Mouse (Mus musculus) cerebellum, adult (tissue): ENCODE measurements at regions not wholly inside any gene's neighbourhood (a gene's known extent, or its start where the extent isn't known, plus 50 kb on each side); places are given as distances from the start of the nearest gene placed in this dataset.
A peak's percentile ranks its signal among the peaks of the same experiment; 100 is the strongest.

Source experiments
- ATAC-seq: cut with Nextera tagmentation; 2 replicates; pipeline ENCODE4 v1.9.2; 2017; ENCODE audit warnings: mild to moderate bottlenecking, moderate library complexity, mixed read lengths; ENCODE audit not compliant: insufficient number of reproducible peaks, low FRiP score, low TSS enrichment

DNA sequence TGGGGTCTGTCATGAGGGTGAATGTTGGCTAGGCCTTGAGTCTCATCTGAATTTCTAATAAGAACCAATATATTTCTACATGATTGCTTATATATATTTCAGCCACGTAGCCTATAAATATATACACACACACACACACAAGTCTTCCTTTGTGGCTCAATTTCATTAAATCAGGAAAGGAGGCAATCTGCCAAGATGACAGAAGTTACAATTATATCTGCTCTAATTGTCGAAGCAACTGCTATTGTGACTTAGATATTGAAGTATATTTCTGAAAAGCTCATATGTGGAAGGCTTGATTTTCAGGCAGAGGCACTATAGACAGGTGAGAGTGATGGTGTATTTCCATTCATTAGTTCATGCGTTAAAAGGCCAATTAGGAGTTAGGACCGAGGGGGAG is 850.7 kb downstream of the H2al1n start:
- peak; percentile 76 for ATAC-seq

DNA sequence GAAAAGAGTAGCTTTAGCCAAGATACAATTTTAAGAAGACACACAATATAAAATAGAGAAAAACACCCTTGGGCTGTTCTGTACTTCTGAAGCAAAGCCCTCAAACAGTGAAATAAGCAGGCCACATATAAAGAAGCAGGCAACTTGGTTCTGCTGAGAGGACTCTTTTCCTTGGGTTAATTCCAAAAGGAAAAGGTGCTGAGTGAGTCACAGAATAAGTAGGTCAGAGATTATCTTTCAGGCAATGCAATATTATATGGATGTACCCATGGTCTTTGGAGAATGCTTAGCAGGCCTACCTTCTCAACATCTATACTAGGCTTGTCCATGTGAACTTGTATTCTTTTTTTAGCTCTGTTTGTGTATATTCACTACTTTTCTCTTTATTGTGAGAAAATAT is 854.8 kb downstream of the H2al1n start:
- peak; percentile 56; the same call in 1 of the 2 replicates for ATAC-seq
